Mouse (Mus musculus) ovary, postnatal 36 days (tissue): ENCODE data around the gene Ppp1ca.

Experiments used
- DNase-seq: peaks from one replicate; pipeline ENCODE4 v3.0.0; 2022; ENCODE audit warnings: low spot score, mixed read lengths

The Ppp1ca gene

DNA sequence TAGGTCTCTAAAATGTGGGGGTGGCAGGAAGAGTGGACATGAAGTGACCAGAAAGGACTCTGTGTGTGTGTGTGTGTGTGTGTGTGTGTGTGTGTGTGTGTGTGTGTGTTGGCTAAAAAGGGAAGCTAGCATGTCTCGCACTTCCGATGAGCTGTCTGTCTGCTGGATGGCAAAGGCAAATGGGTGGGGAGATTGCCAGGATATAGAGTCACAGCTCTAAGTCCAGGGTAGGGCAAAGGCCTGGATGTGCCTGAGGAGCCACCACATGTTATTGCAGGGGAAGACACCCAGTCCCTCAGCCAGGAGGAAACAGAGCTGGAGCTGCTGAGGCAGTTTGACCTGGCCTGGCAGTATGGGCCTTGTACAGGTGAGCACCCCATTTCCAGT, 40.3 kb downstream of the Ppp1ca start:
- DNase-seq, result no peak

DNA sequence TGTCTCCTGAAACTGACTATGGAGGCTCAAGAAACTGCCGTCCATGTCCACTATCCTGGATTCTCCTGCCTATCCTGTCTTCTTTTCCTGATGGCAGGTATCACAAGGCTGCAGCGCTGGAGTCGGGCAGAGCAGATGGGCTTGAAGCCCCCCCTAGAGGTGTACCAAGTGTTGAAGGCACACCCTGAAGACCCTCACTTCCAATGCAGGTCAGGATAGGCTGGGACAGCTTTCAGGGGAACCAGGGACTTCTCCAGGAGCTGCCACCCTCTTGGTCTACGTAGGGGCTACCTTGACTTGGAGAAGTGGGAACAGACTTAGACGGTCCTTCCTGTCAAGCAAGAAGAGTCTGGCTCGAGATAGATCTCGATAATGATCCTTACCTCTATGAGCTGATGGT, 40.8 kb downstream of the Ppp1ca start:
- DNase-seq, result no peak

DNA sequence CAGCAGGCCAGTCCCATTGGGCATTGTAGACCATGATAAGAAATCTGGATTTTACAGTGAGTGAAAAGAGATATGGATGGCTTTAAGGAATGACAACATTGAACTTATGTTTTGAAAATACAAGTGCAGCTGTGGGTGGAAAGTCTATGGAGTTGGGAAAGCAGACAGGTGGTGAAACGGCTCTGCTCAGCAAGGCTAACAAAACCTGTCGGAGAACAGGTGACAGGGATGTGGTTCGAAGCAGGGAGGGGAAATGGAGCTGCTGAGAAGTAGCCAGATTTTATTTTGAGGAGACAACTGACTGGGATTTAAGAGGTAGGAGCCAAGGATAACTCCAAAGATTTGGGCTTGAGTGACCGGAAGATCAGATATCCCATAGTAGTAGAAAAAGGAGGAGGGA, 42.7 kb downstream of the Ppp1ca start:
- no peak for DNase-seq

DNA sequence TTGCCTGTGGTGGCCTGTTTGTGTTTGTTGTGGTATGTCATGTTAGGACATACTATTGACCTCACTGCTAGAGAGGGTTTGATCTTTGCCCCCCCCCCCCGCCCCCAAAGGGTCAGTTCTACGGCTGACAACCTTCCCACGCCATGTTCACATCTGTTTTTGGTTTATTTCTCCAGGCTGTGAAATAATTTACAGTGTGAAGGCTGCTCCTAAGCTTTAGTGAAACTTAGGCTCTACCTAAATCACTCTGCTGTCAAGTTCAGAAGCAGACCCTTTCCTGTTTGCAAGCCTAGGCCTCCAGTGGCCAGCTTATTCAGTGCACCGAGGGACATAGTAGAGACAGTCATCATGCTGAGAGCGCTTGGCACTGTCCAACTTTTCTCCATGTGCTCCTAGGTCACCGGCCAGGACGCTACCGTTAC, 48.4 kb downstream of the Ppp1ca start:
- no peak for DNase-seq

DNA sequence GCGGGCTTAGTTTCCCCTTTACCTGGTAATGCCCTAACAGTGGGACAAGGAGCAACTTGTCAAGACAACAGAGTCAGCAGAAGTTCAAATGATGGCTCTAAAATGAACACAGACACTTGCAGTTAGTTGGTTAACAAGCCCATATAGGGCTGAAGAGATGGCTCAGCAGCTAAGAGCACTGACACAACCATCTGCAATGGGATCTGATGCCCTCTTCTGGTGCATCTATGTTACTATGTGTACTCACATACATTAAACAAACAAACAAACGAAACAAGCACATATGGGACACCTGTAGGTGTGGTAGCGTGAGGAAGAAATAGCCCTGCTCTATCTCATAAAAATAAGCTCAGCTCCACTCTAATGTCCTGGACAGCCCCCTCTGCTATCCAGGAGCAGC, 50.6 kb downstream of the Ppp1ca start:
- no peak for DNase-seq

DNA sequence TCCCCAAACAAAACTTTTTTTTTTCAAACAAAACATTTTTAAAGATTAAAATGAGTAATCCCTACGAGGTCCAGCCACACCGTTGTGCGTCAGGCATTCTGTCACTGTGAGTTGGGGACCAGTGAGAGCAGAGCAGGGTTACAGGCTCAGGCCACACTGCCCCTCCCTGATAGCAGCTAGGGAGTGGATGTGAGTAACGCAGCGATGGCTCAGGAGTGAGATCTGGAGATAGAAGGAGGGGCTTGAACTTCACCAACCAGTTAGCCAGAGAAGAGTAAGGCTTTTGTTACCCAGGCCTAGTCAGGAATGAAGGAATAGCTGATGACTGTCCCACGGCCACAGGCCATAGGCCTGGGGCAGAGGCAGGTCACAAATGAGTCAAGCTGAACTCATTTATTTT, 52.9 kb downstream of the Ppp1ca start:
- DNase-seq, result no peak
